Mouse (Mus musculus) erythroblast, embryonic 14.5 days (primary cell): ENCODE measurements around the gene Cntf.

ENCODE experiments used
- GATA1 ChIP-seq: IDR thresholded peaks from 2 replicates; pipeline ENCODE4 v1.6.1; 2012; ENCODE audit warnings: low read length, inconsistent platforms, mixed read lengths
- TAL1 ChIP-seq: IDR thresholded peaks from 3 replicates; pipeline ENCODE4 v1.6.1; 2012; ENCODE audit warnings: low read length, inconsistent platforms, mixed read lengths

- TF ChIP-seq GATA1, result no peak
- no peak for TF ChIP-seq TAL1
Measured at GRCm38 (mm10) chr19:12770888-12771287, 5.5 kb upstream of the Cntf start.
